Mouse (Mus musculus): ENCODE data around the gene Chst15.

Chst15 gene

DNA sequence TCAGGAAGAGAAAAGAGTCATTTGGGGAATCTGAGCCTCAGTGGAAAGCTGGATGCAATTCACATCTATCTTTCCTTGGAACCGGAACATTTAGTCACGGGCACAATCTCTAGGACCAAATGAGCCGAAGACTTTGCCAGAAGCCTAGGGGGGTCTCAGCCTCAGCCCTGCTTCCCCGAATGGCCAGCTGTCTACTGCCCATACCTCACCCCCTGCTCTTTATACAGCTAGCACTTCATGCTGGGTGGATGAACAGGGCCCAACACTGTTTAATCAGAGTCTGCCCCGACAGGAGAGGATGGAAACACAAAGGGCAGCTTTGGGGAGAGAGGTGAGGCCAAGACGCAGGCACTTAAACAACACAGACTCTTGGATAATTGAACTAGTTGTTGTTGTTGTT is 53.8 kb downstream of the Chst15 start:
- no peak for DNase-seq (ENCODE audit: low spot score in 2 of 2)

- DNase-seq (ENCODE audit: low spot score in 2 of 2), result no peak
These were observed 54.3 kb downstream of the Chst15 start for GRCm38 (mm10) chr7:132262696-132263095.

- DNase-seq (ENCODE audit: low spot score in 2 of 2), result no peak
These were observed 55.1 kb downstream of the Chst15 start for GRCm38 (mm10) chr7:132261885-132262284.

DNA sequence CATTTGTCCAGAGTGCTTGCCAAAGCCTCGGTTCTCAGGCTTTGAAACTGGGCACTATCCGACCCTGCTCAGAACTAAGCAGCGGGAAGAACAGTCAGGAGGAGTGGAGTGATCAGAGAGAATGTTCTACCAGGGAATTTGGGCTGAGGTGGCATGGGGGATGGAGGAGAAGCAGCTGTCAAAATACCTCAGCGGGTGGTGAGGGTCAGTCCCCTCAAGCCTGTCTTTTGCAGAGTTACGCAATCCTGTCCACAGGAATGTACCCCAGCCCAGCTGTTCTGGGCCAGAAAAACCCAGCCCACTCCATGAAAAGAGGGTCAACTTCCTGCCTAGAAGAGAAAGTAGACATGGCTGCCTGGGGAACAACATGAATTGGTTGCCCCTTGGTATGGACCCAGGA is 56.4 kb downstream of the Chst15 start:
- DNase-seq (ENCODE audit: low spot score in 2 of 2), result no peak

- no peak for DNase-seq (ENCODE audit: low spot score in 2 of 2)
These were observed 58.2 kb downstream of the Chst15 start for GRCm38 (mm10) chr7:132258817-132259216.

DNA sequence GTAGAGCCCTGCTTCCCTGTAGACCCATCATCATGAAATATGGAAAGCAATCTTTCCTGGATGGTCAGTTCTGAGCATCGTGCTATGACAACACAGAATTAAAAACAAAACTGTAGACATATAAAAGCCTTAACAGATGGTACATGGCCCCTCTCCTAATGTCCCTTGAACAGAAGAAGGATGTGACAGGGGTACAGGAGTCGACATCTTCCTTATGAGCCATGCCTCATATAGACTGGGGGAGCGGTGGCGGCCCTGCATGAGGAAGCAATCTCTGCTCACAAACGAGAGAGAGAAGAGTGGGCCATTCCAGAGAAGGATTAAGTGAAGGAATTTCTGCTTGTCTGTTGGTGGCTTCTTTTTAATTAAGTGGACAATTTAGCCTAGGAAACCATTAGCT is 58.8 kb downstream of the Chst15 start:
- DNase-seq (ENCODE audit: low spot score in 2 of 2), result no peak

DNA sequence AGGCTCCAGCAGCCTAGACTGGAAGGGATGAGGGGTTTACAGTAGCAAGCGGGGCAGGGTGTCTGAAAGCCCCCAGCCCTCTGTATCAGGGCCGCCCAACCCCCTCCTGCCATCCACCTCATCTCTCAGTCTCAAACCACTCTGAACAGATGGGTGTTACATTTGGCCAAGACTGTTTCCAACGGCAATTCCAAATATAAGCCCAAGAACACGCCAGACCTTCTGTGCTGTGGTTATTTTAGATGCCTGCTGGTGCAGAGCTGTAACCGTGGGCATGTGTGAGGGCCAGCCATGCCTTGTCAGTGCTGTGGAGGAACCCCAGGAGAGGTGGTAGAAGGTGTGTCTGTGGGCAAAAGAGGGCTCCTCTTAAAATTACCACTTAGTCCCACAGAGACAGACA is 63.5 kb downstream of the Chst15 start:
- DNase-seq (ENCODE audit: low spot score in 2 of 2), result peak; percentile 76 to 80

- DNase-seq (ENCODE audit: low spot score in 2 of 2), result no peak
These were observed 64.0 kb downstream of the Chst15 start for GRCm38 (mm10) chr7:132253078-132253477.

- no peak for DNase-seq (ENCODE audit: low spot score in 2 of 2)
These were observed 67.4 kb downstream of the Chst15 start for GRCm38 (mm10) chr7:132249563-132250119.

- peak in 1 of 2 experiments; percentile 45 for DNase-seq (ENCODE audit: low spot score in 2 of 2)
These were observed 69.5 kb downstream of the Chst15 start for GRCm38 (mm10) chr7:132247567-132247966.

GRCm38 (mm10) chr7:132247091-132247490 is 69.9 kb downstream of the Chst15 start:
- no peak for DNase-seq (ENCODE audit: low spot score in 2 of 2)

- DNase-seq (ENCODE audit: low spot score in 2 of 2), result no peak
These were observed 71.3 kb downstream of the Chst15 start for GRCm38 (mm10) chr7:132245730-132246129.

DNA sequence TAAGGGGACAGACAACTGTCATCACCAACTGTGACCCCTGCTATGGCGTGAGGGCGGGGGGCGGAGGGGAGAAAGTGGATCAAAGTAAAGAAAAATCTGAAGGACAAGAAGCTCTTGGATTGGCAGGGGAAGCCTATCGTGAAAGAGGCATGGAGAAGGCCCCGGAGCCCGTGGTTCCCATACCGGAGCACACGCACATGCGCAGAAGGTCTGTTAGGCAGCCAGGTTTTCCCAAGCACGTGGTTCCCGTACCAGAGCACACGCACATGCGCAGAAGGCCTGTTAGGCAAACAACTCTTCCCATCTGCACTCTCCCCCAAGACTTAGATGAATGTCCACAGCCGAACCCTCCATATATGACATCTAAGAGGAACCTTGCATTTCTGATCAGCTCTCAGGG is 72.4 kb downstream of the Chst15 start:
- DNase-seq (ENCODE audit: low spot score in 2 of 2), result no peak

GRCm38 (mm10) chr7:132243225-132243624 is 73.8 kb downstream of the Chst15 start:
- DNase-seq (ENCODE audit: low spot score in 2 of 2), result no peak

GRCm38 (mm10) chr7:132242617-132243141 is 74.3 kb downstream of the Chst15 start:
- no peak for DNase-seq (ENCODE audit: low spot score in 2 of 2)

GRCm38 (mm10) chr7:132238921-132239320 is 78.1 kb downstream of the Chst15 start:
- DNase-seq (ENCODE audit: low spot score in 2 of 2), result no peak

DNA sequence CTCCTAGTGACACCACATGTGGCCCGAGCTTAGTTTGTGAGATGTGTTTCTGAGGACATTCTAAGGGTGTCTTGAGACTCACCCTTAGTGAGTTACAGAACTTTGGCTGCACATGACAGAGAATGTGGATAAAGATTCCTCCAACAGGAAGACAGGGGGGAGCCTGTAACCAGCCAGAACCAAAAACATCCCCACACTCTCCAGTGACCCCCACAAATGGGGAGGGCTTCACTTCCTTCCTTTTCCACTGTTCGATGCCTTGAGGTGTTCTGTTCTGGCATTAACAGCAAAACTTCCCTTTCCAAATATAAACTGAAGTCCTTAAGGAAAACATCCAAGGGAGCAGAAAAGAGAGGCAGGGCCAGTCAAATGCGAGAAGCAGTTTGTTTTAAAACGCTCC is 79.8 kb downstream of the Chst15 start:
- no peak for DNase-seq (ENCODE audit: low spot score in 2 of 2)

GRCm38 (mm10) chr7:132236789-132237188 is 80.2 kb downstream of the Chst15 start:
- no peak for DNase-seq (ENCODE audit: low spot score in 2 of 2)

- DNase-seq (ENCODE audit: low spot score in 2 of 2), result no peak
These were observed 82.8 kb downstream of the Chst15 start for GRCm38 (mm10) chr7:132234250-132234649.

GRCm38 (mm10) chr7:132233732-132234131 is 83.3 kb downstream of the Chst15 start:
- DNase-seq (ENCODE audit: low spot score in 2 of 2), result no peak

DNA sequence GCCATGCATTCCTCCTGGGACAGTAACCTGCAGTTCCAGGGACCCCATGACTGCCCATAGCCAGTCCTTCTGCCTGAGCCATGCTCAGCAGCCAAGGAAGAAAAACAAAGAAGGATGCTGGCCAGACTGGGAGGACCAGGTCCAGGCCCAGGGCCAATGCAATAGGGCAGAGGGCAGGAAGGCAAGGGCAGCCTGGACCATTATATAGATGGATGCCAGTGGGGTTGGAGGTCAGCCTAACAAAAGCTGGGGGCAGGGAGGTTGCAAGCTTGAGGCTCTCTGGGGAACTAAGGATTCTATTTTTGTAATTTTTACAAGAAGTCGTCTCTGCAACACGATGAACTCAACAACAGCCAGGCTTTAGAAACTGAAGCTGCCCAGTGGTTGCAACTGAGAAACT is 84.1 kb downstream of the Chst15 start:
- DNase-seq (ENCODE audit: low spot score in 2 of 2), result no peak

- DNase-seq (ENCODE audit: low spot score in 2 of 2), result no peak
These were observed 85.6 kb downstream of the Chst15 start for GRCm38 (mm10) chr7:132231476-132231875.

DNA sequence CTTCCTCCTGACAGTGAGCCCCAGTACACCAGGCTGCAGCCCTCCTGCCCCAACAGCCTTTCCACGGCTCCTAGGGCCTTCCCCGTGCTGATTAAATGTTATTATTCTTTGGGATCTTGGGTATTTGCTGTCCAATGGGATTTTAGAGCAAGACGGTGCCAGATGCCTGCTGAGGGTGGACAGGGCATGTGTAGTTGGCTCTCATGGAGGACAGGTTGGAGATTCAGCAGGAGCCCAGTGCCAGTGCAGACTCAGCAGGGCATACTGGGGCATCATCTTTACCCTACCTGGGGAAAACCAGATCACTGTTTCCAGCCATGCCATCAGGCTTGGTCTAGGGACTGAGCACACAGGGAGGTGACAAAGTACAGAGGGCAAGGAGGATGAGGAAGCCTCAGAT is 86.1 kb downstream of the Chst15 start:
- no peak for DNase-seq (ENCODE audit: low spot score in 2 of 2)

DNA sequence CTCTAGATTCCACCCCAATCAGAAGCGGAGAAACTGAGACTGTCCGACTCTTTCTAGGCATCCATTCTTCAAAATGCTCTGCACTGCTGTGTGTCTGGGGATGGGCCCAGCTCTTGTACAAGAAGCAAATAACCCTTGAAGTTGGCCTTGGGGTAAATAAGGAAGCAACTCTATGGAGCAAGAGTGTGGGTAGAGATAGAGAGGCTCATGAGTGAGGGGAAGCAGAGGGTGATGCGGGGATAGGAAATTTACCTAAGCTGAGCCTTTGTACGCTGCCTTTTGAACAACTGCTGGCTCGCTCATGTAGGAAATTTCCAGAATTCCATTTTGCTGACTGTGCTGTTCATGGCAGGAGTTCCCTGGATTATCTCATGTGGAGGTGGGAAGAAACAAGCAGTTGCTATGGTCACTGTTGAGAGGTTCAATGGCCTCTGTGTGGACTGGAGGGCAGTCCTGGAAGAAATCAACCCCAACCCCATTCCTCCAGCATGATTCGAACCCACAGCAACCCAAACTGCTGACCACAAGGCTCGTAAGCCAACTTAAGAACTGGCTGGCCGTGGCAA is 89.9 kb downstream of the Chst15 start:
- DNase-seq (ENCODE audit: low spot score in 2 of 2), result no peak

All from right cerebral cortex, adult 2 months (tissue).